Mouse (Mus musculus) cerebellum, adult 2 months (tissue): Measurements from ENCODE around the gene Prr5.

Source experiments
- CTCF ChIP-seq: fragments of 200-500 bp; IDR thresholded peaks from 2 replicates; pipeline ENCODE4 v1.5.1; 2011; ENCODE audit warnings: low read depth, mild to moderate bottlenecking, control low read depth, low read length, moderate library complexity, borderline replicate concordance; ENCODE audit not compliant: insufficient read depth
- POLR2A ChIP-seq: fragments of 200-500 bp; IDR thresholded peaks from 2 replicates; pipeline ENCODE4 v1.6.1; 2011; ENCODE audit warnings: low read length, control low read depth, borderline replicate concordance; ENCODE audit not compliant: insufficient read depth

DNA sequence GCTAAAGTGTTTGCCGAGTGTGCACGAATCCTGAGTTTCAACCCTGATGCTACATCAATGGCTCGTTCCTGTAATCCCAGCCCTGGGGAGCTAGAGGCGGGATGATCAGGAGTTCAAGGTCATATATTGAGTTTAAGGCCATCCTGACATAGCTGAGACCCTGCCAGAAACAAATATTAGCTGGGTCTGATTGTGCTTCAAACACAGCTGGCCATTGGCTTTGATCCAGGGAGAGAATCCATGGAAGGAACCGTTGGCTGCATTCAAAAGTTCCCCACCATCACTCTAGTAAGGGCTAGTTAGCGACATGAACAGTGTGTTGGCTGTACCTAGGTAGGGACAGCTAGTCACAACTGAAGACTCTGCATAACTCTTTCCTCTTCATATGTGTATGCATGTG, 19.9 kb downstream of the Prr5 start:
- TF ChIP-seq CTCF (no peak), POLR2A (no peak)
